ENCODE assay signal across 29 mouse cellular contexts in the genomic region with DNA sequence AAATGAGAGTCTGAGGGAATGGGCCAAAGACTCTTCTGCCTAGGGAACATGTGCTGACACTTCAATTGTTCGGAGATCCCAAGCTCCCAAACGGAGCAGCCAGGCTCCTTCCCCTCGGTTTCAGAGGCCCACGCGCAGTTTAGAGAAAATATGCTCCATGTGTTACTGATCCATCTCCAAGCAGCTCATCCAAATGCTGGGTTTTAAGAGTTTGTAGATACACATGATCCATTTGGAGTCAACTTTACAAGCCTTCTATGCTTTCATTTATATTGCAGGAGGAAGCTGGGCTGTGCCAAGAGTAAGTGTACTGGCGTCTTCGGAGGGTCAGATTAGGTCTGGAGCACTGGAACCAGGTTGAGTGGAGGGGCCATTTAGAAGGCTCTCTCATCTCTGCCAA.
DNase-seq lines count a peak whose midpoint lies in the region; ATAC-seq and TF ChIP-seq lines count a peak whose summit lies in the region.
"Had no signal": no experiment of that assay in that cellular context is flagged by ENCODE, and none has a peak within 500 bp of the region (broad histone marks: within the 10 kb centered on the region; RNA-seq: fewer than 3 reads in every experiment).

No protein-coding gene starts in this region.

- no peak for DNase-seq in gastrocnemius, adult 2 months
- no peak for DNase-seq in gastrocnemius, postnatal 36 days
- no peak for DNase-seq in limb, embryonic 10.5 days (ENCODE audit: low spot score)
- DNase-seq in urinary bladder, postnatal 14 days (ENCODE audit: low spot score): peak; percentile 28
- DNase-seq in urinary bladder, postnatal 10 days (ENCODE audit: low spot score): no peak
- DNase-seq in frontal cortex, postnatal 25 days (ENCODE audit: low spot score in 2 of 2): no peak
- DNase-seq in thymus, postnatal 4 days: no peak
- DNase-seq: adrenal gland, adult 8-10 months; cerebellum, adult 8-10 months; heart, postnatal 36 days; kidney, adult 2 months; kidney, postnatal 36 days; left cerebral cortex, postnatal 4 days; right cerebral cortex, adult 18-20 months; spleen, adult 18-20 months; thymus, adult 2 months; thymus, postnatal 36 days had no signal

- H3K4me2 ChIP-seq in limb, embryonic 13.5 days (replicated peaks): no peak overlapping the region
- H3K4me2 ChIP-seq: forebrain, embryonic 13.5 days; heart, embryonic 15.5 days; hindbrain, embryonic 12.5 days; intestine, embryonic 15.5 days; liver, embryonic 11.5 days; midbrain, embryonic 11.5 days; neural tube, embryonic 12.5 days had no signal

- H3K4me1 ChIP-seq in limb, embryonic 13.5 days: peaks cover 56% of the 10 kb centered on the region
- H3K4me1 ChIP-seq in limb, embryonic 10.5 days: peaks cover 16% of the 10 kb centered on the region

- 0 out of 2 replicates have a peak, but pooled peaks have one; percentile 57 for ATAC-seq in limb, embryonic 13.5 days (ENCODE audit: low FRiP score, low read depth)
- ATAC-seq: forebrain, embryonic 13.5 days; hindbrain, postnatal 0 days; intestine, embryonic 15.5 days had no signal

- WGBS in limb, embryonic 13.5 days: 58% methylated on average over 7 of the region's 7 CpGs
- WGBS in limb, embryonic 10.5 days: 91% methylated on average over 7 of the region's 7 CpGs

- no peaks in the 10 kb centered on the region for H3K27me3 ChIP-seq in limb, embryonic 13.5 days
- no peaks in the 10 kb centered on the region for H3K27me3 ChIP-seq in limb, embryonic 10.5 days (ENCODE audit: low read depth, poor library complexity, severe bottlenecking)
- H3K27me3 ChIP-seq: forebrain, embryonic 13.5 days; hindbrain, embryonic 12.5 days; intestine, embryonic 15.5 days; neural tube, embryonic 12.5 days had no signal

- H3K36me3 ChIP-seq in limb, embryonic 13.5 days: no peaks in the 10 kb centered on the region
- no peaks in the 10 kb centered on the region for H3K36me3 ChIP-seq in limb, embryonic 10.5 days
- H3K36me3 ChIP-seq: G1E; heart, embryonic 10.5 days; heart, embryonic 15.5 days; hindbrain, embryonic 12.5 days; intestine, embryonic 15.5 days; neural tube, embryonic 12.5 days had no signal

- intact Hi-C loops in gastrocnemius, adult 2 months (cut with DNase I): no loop called here
- intact Hi-C loops in gastrocnemius, postnatal 36 days (cut with DNase I): loop anchor here (10.0 kb wide), 1 partner anchor 127 kb away; no protein-coding TSS in a partner anchor

- no peak for TF ChIP-seq CTCF in gastrocnemius, adult 2 months (IDR thresholded peaks at IDR 0.05)

- H3K4me3 ChIP-seq in gastrocnemius, adult 2 months: no peak overlapping the region
- H3K4me3 ChIP-seq in limb, embryonic 13.5 days: no peak overlapping the region
- H3K4me3 ChIP-seq in limb, embryonic 10.5 days: no peak overlapping the region
- H3K4me3 ChIP-seq: forebrain, embryonic 13.5 days; heart, embryonic 10.5 days; heart, embryonic 15.5 days; hindbrain, embryonic 12.5 days; intestine, embryonic 15.5 days; myocyte; neural tube, embryonic 12.5 days had no signal

- no peaks in the 10 kb centered on the region for H3K9me3 ChIP-seq in limb, embryonic 13.5 days
- H3K9me3 ChIP-seq in limb, embryonic 10.5 days (replicated peaks): no peaks in the 10 kb centered on the region
- H3K9me3 ChIP-seq: forebrain, embryonic 13.5 days; heart, embryonic 10.5 days; heart, embryonic 15.5 days; hindbrain, embryonic 12.5 days; intestine, embryonic 15.5 days; neural tube, embryonic 12.5 days had no signal

- H3K9ac ChIP-seq in limb, embryonic 13.5 days: no peak overlapping the region
- H3K9ac ChIP-seq: forebrain, embryonic 13.5 days; heart, embryonic 15.5 days; hindbrain, embryonic 12.5 days; intestine, embryonic 15.5 days; neural tube, embryonic 12.5 days had no signal

- H3K27ac ChIP-seq in gastrocnemius, adult 2 months: 0 out of 2 replicates have a peak overlapping the region, but pooled peaks have one; percentile 28
- no peak overlapping the region for H3K27ac ChIP-seq in limb, embryonic 13.5 days
- no peak overlapping the region; the same call in 1 of the 2 replicates for H3K27ac ChIP-seq in limb, embryonic 10.5 days
- H3K27ac ChIP-seq: forebrain, embryonic 13.5 days; heart, embryonic 10.5 days; heart, embryonic 15.5 days; hindbrain, embryonic 12.5 days; hindbrain, postnatal 0 days; intestine, embryonic 15.5 days; neural tube, embryonic 12.5 days had no signal
